Mouse (Mus musculus): ENCODE measurements around the gene Chil1.

The Chil1 gene

DNA sequence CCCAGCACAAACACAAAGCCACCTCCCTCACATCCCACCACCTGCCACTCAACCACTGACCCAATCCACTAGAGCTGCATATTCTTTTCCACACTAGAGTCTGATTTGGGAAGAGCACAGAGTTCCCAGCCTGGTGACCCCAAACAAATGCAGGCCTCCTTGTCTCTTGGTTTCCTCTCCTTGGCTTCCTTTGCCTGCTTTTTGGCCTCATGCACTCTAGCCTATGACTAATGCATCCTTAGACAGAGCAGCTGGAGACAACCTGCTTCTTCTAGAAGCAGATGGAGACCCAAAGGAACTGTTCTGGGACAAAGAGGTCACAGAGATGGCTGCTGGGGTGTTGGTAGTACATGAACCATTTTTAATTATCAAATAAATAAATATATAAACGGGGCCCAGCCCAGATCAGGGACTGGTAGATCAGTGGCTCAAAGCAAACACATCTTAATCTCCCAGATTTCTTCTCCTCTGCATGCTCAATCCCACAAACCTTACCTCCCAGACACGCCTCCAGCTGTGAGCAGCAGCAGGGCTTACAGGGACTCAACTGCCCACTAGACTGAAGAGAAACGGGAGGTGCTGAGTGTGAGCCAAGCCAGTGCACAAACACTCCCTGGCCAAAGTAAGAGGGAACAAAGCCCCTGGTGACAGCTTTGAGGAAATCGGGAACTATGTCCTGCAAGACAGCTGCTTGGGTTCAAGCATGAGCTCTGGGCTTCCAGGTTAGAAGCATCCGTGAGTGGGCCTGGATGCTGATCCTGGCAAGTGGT, 48.0 kb downstream of the Chil1 start:
- CTCF ChIA-PET: no interaction called here

DNA sequence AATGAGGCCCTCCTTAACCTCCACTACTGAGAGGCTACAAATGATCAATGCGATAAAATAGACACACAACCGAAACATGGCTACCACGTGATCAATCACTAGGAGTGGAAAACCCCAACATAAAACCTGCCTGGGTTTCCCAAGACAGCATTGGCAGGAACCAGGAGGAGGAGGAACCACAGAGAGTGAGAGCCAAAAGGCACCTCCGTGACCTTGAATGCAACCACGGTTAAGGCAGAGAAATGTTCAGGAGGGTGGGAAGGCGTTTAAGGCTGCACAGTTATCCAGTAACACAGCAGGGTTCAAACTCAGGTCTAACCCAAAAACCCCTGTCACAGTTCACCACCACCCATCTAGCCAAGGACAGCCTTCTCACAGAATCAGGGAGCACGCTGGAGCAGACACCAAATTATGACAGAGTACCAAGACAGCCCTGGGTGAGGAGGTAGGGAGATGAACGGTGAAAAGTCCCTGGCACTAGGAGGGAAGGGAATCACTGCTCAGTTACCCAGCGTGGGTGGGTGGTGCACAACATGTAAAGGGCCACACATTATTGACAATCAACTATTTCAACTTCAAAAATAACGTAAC, 48.8 kb downstream of the Chil1 start:
- CTCF ChIA-PET: interaction anchor here (0.6 kb wide), 1 partner anchor 291 kb away, joined by 13 read pairs; no protein-coding TSS in a partner anchor

DNA sequence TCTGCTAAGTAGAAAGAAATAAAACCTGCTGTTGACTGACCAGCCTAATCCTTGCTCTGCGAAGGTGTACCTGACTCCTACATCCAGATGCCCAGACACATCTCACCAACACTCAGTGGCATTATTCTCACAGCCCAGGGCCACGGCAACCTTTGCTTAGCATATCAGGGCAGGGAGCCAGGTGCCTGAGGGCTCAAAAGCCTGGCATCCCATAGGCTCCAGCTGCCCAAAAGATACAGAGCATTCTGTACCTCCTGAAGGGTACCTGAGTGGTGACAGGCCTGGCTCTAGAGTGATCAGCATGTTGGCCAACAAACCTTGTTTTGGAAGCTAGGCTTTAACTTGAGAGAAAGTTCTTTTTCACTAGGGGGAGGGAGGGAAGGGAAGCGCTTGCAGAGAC, 49.3 kb downstream of the Chil1 start:
- CTCF ChIA-PET: interaction anchor here (0.6 kb wide), 1 partner anchor 291 kb away, joined by 13 read pairs; no protein-coding TSS in a partner anchor

DNA sequence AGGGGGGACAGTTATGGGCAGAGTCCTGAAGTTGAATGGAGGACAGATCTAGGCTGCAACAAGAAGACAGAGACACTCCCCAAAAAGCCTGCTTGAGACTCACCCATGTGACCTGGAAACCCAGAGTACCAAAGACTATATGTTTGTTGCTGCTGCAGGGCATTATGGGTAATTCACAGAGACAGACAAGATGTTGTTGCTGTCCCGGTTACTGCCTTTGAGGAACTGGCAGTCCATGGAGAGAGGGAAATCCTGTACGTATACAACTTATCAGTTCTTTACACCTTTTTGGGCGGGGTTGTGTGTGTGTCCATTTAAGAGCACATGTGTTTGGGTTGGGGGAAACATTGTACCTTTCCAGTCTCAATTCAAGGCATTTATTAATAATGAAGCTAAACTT, 49.7 kb downstream of the Chil1 start:
- CTCF ChIA-PET: interaction anchor here (0.6 kb wide), 1 partner anchor 290 kb away, joined by 13 read pairs; no protein-coding TSS in a partner anchor

DNA sequence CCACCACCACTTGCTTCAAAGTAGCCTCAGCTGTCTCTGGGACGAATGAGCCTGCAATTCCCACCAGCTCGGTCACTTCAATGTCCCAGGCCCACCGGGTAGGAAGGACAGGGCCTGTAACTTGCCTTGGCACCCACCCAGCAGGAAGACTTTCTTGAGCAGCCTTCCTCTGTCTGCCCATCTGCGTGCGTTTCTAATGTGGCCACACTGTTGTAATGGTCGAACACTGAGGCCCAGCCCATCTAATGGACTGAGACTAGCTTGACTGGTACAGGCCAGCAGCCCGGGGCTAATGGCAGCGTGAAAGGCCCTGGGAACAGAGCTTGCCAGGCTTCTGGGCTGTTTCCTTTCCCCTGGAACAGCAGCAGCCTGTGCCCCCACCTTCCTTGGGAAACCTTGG, 50.4 kb downstream of the Chil1 start:
- CTCF ChIA-PET: no interaction called here

DNA sequence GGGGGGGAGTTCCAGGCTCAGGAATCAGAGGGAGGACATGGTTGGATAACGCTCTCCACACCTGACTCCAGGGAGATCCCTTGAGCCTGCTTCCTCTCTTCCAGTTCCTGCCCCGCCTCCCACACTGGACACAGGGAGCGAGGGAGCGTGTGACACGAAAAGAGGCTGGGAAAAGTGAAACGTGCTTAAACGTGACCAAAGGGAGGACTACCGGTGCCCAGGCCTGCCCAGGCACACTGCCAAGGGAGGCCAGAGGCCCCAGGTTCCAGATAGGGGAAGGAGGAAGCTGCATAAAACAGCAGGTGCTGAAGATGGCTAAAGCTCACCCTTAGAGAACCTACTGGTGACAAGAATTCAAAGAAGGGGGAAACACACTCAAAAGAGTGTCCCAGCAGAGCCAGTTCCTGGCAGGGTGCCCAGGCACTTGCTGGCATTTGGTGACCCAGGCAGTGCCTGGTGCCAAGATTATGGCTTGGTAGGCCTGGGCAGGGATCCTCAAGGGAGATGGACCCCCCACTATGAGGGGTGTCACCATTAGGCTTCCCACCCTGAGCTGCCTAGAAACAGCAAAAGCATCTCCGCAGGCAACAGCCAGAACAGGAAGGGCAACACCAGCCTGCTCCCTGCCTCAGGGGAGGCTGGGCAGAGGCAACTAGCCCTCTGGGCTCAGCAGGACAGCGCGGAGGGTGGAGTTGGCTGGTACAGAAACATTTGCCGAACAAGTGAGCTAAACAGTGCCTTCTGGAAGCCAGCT, 51.0 kb downstream of the Chil1 start:
- CTCF ChIA-PET: no interaction called here

DNA sequence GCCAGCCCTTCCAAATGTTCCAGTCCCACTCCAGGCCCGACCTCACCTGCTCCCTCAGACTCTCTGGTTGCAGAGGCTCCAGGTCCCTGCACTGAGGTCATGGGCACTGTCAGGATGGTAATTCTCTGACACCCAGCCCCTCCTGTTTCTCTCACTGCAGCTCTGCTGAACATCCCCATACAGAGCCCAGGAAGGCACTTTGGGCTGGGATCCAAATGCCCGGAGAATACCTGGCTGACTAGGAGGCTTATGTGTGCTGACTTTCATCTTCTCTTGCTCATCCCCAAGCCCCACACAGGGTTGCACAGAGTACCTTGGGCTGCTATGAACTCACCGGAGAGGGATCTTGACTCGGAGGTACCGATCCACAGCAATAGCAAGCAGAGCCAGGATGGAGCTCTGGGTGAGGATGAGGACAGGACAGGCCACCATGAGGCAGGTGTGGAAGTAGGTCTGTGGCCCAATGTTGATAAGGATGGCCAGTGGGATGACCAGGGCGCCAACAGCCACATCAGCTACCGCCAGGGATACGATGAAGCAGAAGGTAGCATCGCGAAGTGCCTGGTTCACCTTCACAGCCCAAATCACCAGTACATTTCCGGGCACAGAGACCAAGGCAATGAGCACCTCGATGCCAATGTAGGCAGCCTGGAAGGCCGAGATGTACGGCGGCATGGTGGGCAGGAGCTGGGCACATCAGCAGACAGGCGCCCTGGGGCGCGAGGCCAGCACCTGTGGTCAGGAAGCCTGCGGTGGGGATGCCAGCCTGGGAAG, 51.9 kb downstream of the Chil1 start:
- CTCF ChIA-PET: no interaction called here

DNA sequence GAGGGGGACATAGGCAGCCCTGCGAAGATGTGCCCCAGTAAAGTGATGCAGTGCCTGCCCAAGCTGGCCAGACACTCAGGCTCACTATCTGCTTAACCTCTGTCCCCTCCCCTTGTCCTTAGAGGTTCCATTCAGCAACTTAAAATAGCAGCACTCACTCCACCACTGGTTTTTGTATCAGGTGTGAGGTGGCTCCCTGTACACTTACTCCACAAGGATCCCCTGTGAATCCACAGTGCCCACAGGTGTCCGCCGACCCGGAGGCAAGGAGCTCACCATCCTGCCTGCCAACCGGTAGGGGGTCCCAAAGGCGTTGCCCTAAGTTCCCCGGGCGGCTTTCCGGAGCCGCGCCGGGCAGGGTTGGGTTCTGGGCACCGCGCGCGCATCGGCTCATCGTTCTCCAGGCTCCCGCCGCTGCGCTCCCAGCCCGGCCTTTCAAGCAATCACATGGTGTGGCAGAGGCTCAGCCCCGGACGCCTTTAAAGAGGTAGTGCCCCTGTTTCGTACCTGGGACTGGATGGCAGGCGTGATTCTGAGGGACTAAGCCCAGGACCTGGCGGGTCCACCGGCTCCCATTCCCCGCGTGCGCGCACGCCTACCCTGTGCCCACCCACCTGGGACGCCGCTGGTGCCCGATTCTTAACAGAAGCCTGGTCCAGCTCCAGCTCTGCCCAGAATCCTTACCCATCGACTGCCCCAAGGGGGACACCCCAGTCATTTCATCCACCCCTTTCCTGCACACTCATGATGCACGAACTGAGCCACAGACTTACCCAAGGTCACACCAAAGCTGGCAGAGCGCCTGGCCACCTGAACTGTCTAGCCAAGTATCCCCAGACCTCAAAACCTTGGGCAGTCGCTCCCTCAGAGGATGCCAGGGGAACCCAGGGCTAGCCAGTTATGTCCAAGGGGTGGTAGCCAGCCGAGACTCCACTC, 52.7 kb downstream of the Chil1 start:
- CTCF ChIA-PET: no interaction called here

DNA sequence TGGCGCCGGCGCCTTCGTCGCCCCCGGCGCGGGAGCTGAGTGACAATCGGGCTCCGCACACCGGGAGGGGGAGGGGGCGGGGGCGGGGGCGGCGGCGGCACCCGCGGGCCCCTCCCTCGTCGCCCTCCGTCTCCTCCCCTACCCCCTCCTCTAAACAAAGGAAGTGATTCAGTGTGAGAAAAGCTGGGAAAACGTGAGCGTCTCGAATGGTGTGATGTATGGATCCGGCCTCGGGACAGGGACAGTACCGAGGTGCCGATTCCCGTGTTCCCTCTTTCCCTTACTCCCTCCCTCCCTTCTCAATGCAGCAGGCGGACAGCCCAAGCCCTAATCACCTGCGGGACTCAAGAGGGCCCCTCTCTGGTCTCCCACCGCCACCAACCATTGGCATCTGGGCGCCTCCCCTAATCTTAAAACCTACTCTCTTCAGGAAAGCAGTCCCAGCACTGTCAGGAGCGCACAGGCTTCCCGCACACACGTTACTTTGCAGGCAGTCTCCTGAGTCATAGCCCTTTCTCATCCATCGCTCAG, 53.5 kb downstream of the Chil1 start, which contains the start of gene Adora1:
TSS of gene Adora1 (minus strand) at position 41 of the 531 bp plus-strand sequence.
- CTCF ChIA-PET: no interaction called here

DNA sequence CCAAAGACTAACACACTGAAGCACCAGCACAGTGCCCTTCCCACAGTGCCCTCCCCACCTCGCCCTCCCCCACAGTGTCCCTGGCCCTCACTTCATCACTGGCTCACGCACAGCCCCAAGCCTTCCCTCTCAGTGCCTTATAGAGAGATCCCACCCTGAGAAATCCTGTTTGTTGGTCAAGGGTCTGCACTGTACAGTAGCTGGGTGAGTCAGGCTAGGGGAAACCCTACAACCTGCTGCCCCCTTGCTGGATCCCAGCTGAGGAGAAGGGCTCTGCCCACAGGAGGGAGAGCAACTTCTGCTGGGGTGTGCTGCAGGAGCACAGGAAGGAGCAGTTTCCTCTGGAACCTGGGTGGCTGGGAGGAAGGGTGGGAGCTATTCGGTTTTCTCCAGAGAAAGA, 54.2 kb downstream of the Chil1 start:
- CTCF ChIA-PET: no interaction called here

DNA sequence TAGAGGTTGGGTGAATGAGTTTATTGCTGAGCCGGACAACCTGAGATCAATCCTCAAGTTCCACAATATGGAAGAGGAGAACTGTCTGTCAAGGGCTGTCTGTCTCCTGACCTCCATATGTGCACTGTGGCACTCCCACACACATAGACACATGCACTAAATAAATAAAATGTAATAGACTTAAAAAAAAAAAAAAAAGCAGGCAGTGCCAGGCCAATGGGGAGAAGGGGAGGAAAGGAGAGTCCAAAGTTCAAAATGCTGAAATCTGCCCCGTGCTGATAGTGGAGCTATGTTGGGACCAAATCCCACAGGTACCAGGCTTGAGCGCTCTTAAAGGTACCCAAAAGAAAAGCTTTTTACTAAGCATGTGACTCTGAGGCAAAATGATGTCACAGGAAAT, 55.5 kb downstream of the Chil1 start:
- CTCF ChIA-PET: interaction anchor here (0.7 kb wide), 1 partner anchor 181 kb away, joined by 4 read pairs; no protein-coding TSS in a partner anchor

Data from spleen, embryonic (tissue).